Mouse (Mus musculus) lung, adult 2 months (tissue): Measurements from ENCODE around the gene Il17d.

Experiments used
- CTCF ChIP-seq: fragments of 200-500 bp; IDR thresholded peaks from 2 replicates; pipeline ENCODE4 v1.5.1; 2011; ENCODE audit warnings: mild to moderate bottlenecking, low read length, control low read depth; ENCODE audit not compliant: insufficient read depth
- POLR2A ChIP-seq: fragments of 200-500 bp; IDR thresholded peaks from 2 replicates; pipeline ENCODE4 v1.6.1; 2011; ENCODE audit warnings: low read depth, mild to moderate bottlenecking, control low read depth, low read length, borderline replicate concordance; ENCODE audit errors: extremely low read depth

GRCm38 (mm10) chr14:57482262-57482661 is 42.3 kb upstream of the Il17d start:
- TF ChIP-seq POLR2A = no peak
- TF ChIP-seq CTCF = no peak
